Mouse (Mus musculus): ENCODE data around the gene Cdyl.

Gene Cdyl

DNA sequence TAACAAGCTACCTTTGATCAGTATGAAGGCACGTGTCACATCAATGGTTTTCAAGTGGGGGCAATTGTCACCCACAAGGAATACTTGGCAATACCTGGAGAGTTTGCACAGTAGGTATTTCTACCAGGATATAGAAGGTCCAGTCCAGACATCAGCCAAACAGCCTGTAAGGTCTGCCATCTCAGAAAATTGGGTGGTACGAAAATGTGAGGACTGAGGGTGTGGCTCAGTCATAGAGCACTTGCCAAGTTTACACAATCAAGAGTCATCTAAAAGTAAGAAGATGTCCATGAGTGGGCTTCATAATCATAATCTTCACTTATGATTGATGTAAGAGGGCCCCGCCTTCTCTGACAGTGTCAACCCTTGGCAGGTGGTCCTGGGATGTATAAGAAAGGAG is 29.9 kb downstream of the Cdyl start:
- no peak for DNase-seq (ENCODE audit: low spot score in 2 of 2)

DNA sequence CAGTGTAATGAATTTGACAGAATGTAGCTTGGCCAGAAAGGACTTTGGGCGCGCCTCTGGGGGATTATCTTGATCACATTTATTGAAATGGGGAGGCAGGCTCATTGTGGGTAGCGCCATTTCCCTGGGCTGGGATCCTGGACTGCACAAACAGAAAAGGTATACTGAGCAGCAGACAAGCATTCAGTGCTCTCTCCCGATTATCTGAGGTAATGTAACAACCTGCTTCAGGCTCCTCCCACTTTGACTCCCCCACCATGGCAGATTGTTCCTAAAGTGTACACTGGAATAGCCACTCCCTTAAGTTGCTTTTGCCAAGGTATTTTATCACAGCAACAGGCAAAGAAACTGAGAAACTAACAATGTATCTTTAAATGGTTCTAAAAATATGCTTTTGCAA is 58.0 kb downstream of the Cdyl start:
- no peak for DNase-seq (ENCODE audit: low spot score in 2 of 2)

DNA sequence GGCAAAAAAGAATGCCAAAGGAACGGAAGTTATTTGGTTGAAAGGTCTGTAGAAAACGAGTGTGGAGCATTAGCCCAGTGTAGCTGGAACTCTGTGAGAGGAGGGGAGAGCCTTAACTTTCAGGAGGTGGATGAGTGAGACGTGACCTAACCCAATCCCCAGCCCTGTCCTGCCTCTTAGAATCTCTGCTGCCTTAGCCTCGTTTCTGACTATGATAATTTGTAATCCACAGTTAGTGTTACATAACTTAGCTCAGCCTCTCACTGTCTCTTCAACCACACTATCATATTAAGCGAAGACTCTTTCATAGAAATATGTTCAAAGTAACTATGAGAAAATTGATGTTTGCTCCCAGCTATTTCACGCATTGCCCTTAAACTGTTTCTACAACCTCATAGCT is 59.9 kb downstream of the Cdyl start:
- no peak for DNase-seq (ENCODE audit: low spot score in 2 of 2)

DNA sequence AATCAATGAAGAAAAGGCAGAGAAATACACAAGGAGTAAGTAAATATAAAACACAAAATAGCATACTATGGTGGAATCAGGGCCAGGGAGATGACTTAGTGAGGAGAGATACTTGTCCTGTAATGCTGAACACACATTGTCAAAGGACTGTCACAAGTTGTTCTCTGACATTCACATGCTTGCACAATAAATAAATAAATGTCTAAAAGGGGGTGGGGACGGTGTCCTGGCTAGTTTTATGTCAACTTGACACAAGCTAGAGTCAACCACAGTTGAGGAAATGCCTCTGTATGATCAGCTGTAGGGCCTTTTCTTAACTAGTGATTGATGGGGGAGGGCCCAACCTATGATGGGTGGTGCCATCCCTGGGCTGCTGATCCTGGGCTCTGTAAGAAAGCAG is 63.4 kb downstream of the Cdyl start:
- DNase-seq (ENCODE audit: low spot score in 2 of 2): no peak

DNA sequence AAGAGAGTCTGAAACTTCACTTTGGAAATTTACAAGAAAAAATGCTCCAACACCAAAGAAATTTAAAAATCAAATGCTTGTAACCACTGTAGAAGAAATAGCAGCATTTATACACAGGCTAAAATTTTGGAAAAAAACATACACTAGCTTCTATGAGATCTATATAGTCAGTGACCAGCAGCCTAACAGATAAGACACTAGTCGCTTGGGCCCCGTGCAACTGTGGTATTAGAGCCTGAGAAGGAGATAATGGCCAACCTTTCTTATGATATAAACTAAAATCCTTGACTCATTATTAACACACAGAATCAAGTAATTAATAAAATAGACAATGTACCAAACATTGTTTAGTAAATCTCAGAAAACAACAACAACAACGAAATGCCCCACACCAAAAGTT is 66.4 kb downstream of the Cdyl start:
- no peak for DNase-seq (ENCODE audit: low spot score in 2 of 2)

DNA sequence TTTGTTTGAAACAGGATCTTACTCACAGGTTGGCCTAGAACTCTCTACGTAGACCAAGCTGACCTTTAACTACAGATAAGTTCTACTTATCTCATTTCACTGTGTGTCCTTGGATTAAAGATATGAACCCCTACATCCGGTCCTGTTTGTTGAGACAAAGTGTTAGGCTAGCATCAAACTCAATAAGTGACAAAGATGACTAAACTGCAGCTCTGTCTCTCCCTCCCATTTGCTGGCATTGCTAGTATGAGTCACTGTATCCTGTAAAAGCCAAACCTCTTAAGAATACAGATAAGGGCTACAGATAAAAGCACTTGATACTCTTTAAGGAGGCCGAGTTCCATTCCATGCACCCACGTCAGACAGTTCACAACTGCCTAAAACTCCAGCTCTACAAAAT is 72.5 kb downstream of the Cdyl start:
- DNase-seq (ENCODE audit: low spot score in 2 of 2): no peak

DNA sequence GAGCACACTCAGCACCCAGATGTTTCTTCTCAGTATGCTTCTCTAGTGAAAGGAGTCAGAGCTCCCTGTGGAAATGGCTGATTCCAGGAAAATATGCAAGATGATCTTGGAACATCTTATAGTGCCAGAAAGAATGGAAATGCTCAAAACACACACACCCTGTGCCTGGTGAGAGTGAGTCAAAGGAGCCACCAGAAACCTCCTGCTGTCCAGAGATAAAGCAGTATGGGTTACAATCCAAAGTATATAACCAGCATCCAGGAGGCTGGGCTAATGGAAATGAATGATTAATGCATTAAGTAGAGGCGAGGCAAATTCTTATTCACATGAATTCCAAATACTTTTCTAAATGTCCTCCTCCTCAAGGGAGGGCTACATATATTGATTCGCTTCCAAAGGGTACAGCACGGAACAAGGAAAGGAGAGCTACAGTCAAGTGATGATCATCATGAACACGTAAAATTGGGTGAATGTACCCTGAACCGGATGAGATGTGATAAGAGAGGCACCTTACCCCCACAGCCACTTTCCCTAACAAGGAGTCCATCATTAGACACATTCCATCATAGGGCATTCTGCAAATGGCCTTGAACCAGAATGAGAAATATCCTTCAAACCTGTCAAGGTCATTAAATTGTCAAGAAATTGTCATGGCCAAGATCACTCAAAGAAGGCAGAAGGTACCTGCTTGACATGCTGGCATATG is 73.4 kb downstream of the Cdyl start:
- no peak for DNase-seq (ENCODE audit: low spot score in 2 of 2)

DNA sequence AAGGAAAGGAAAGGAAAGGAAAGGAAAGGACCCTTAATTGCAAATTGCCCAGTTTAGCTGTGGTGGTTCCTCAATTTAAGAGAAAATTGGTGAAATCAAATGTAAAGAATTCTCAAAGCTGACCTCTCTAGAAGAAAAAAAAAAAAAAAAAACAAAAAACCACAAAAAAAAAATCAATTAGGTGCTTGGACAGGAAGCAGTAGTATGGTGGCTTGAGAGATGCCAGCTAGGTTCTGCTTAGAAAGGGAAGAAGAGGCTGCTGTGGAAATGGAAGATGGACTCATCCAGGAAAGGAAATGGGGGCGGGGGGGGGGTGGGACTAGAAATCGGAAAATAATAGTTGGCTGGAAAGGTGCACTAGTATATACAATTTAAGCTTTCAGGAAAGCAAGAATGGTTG is 77.9 kb downstream of the Cdyl start:
- DNase-seq (ENCODE audit: low spot score in 2 of 2): no peak

DNA sequence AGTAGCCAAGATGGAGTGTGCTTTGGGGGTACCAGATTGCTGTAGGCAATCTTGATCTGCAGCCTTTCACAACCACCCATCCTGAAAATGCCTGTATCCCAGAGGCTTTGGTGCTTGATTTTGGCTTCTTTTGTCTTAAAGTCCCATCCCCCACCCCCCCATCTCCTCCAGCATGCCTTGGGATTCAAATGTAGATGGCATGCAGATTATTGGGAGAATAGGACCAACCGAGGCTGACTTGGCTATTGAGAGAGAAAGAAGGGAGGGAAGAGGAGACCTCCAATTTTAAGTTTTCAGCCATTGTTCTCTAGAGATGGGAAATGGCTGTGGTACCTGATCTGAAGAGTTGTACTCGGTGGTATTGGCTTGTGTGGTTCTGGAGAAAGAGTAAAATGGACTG is 78.6 kb downstream of the Cdyl start:
- no peak for DNase-seq (ENCODE audit: low spot score in 2 of 2)

DNA sequence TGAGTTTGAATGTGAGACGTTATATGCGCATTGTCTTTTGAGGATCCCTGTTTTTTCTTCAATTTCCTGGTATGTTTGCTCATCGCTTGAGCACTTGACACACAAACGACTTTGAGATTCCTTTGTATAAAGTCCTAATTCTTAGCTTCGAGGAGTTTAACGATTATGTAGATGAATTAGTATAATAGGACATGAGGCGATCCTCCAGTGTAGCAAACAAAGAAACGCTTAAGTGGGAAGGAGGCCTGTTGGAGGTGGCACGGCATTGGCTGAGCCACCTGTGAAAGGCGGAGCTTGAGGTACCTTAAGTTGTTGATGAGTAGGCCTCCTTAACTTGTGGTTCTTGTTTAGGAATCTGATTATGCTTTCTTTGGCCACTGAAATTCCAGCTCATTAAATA is 79.8 kb downstream of the Cdyl start:
- DNase-seq (ENCODE audit: low spot score in 2 of 2): no peak

DNA sequence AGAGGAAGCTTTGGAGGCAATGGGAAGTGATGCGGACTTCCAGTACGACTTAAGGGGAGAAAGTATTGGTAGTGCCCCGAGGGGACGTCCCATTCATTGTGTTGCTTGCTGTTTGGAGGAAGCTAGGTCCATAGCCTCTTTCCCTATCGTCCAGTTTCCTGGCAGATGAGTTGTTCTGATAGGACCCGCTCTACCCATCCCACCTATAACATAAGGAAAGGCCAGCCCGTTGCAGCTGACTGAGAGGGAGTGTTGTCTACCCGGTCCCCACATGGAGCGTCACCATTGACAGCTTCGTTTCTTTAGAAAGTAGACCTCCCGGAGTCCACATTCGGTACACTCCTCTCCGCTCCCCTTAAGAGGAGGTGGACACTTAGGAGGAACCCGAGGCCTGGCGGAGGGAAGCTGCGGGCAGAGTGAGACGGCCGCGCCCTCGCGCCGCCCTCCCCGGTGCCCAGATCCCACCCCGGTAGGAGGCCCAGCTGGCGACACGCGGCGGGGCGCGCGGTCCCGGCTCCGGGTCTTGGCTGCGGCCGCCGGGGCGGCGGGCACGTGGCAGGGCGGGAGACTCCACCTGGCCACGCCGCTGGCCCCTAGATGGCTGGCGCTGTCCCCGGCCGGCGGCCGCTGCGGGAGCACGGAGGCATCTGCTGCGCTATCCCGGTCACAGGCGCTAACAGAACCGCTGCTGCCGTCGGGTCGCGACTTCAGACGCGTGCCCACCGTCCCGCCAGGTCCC is 80.8 kb downstream of the Cdyl start:
- DNase-seq (ENCODE audit: low spot score in 2 of 2): no peak

DNA sequence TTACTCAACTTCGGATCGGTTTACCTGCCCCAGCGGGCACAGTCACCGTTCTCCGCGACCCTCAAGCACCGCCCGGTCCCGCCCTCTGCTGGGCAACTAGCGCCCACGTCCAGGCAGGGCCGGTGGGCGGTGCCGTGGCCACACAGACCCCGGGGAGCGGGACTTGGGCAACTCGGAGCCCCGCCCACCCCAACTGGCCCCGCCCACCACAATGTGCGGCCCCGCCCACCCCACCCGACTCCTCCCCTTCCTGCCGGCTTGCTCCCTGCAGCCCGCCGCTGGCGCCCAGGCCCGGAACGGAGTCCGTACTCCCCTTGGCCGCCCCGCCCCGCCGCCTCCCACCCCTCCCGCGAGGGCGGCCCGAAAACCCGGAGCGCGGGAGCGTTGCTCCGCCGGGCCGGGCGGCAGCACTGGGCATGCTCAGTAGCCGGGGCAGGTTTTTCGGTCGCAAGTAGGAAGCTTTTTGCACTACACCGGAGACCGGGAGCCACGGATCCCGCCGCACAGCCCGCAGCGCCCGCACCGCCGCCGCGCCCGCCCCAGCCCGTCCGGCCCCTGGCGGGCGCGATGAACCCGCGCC is 81.5 kb downstream of the Cdyl start:
- peak; percentile 68 to 89 for DNase-seq (ENCODE audit: low spot score in 2 of 2)

DNA sequence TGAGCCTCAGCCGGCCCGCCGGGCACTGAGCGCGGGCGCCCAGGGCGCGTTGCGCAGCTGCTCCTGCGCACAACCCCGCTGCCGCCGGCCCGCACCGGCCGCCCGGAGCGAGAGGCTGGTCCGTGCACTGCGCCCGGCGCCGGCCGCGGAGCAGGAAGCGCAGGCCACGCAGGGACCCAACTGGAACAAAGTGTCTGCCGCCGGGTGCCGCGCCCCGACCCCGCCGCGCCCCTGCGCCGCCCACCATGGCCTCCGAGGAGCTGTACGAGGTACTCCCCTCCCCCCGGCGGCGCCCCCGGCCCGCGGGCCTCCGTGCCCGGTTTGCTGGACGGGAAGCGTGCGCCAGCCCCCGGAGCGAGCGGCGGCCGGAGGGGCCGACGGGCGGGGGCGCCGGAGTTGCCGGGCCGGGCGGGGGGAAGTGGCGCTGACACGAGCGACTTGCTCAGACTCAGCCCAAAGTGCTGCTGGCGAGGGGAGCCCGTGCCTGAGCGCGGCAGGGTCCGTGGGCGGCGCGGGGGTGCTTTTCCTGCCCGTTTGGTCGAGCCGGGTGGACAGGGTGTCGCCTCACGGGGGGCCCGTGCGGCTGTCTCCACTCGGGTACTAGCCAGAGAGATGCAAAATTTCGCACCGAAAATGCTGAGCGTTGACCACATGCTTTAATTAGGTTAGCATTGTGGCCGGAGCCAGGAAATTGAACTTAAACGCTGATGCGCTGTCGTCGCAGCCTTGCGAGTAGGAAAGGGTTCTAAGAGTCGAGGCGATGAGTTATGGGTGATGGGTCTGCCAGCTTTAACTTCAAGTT is 82.2 kb downstream of the Cdyl start:
- DNase-seq (ENCODE audit: low spot score in 2 of 2): peak; percentile 24 to 60

DNA sequence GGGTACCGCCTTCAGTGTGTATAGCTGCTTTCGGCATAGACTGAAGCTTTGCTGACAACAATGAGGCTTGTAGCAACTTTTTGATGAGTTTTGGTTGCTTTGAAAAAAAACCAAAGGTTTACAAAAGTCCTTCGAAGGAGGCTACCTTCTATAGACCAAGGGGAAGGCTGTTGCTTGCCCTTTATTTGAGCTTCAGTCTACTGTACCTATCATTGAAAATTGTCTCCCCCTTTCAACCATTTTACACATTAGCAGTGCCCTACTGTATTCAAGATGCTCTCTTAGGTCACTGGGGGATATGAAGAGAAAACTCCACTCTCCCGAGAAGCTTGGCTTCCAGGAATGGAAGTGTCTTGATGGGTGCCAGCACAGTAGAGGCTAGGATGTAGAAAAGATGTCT is 83.1 kb downstream of the Cdyl start:
- DNase-seq (ENCODE audit: low spot score in 2 of 2): no peak

DNA sequence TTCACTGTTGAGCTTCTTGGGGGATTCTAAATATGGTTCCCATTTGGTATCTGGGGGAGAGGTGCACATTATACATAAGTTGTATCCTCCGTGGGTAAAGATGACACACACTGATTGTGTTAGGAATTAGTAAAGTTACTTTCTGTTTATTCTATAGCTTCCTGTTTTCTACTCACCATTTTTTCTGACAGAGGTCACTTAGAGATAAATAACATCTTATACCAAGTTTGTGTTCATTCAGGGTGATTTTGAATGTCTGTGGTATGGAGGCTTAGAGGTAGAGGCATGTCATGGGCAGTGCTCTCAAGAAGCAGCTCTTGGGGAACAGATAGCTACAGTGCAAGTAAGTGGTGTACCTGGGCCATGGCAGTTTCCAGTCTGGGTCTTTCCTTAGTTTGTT is 83.6 kb downstream of the Cdyl start:
- DNase-seq (ENCODE audit: low spot score in 2 of 2): no peak

DNA sequence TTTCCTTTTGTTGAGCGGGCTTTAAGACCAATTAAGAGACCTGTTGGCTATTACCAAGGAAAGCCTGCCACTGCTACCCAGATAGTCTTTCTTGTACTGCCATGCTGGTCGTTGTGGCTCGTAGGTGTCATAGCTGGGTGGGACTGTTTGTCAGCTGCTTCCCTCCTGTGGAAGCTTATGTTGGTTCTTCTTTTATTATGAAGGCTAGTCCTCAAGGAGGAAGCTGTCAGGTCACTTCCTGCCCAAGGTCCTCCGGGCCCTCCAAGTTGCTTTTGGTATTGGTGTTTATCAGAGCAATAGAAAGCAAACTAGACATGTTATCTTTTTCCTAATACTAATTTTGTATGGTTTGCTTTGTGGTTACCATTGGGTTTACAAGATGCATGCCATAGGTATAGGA is 89.6 kb downstream of the Cdyl start:
- no peak for DNase-seq (ENCODE audit: low spot score in 2 of 2)

DNA sequence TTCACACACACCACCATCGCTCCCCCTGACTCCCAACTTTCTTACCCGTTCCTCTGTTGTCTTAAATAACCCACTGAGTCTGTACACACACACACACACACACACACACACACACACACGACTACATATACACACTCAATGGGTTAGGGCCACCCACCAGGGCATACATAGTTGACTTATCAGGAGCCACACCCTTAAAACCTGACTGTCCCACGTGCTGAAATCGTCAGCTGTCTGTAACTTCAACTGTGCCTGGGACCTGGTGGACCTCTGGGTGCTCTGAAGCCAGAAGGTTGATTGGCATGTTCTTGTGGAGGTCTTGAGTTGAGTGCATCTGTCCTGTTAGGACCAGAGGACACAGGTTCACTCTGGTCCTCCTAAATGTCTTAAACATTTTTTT is 90.0 kb downstream of the Cdyl start:
- no peak for DNase-seq (ENCODE audit: low spot score in 2 of 2)

DNA sequence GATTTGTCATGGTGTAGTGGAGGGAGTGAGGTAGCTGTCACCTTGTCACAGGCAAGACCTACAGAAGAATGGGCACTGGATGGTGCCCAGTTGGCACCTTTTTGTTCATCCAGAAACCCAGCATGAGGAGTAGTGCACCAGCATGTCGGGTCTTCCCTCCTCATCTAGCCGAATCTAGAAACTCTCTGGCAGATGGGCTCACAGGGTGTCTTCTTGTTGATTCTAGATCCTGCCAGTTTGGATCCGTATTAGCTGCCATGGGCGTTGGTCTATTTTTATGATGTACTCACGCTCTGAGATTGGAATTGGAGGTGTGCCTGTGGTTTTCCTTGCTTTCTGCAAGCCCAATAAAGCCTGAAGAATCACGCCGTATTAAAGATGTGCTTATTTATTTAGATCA is 92.4 kb downstream of the Cdyl start:
- DNase-seq (ENCODE audit: low spot score in 2 of 2): no peak

DNA sequence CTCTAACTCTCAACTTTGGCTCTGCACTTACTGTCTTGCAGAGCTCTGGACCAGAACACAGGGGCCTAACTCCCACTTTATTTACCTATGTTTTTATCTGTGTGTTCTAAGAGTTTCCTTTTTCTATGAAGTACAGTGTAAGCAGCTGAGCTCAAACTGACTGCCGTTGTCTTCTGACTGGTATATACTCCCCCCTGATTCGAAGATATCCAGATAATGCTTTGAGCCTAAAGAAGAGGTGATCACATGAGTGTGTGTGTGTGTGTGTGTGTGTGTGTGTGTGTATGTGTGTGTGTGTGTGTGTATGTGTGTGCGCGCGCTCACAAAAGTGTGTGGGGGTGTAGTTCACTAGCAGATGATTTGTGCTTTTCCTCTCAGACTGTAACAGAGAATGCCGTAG is 95.4 kb downstream of the Cdyl start:
- no peak for DNase-seq (ENCODE audit: low spot score in 2 of 2)

DNA sequence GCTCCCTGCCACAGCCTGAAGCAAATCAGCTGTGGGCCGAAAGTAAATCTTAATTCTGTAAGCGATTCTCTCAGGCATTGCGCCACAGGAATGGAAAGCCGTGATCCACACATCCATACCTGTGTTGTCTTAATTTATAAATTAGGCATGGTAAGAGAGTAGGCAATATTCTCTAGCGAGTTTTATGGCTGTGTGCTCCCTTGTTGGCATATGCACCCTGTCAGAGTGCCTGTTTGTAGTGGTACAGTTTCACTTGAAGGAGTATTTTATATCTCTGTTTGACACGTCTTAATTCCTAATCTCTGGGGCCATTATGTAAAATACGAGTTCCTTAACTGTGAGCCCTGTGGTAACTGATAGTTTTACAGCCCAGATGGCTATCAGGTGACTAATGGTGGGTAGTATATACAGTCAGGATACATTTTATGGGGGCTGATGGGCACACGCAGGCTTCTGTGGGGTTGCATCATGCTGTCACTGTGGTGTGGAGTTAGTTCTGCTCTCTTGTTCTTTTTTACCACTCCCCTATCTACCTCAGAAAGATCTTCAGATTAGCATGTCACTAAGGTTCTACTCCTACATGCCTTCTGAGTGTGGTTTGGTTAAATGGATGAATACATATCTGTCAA is 96.1 kb downstream of the Cdyl start:
- no peak for DNase-seq (ENCODE audit: low spot score in 2 of 2)

DNA sequence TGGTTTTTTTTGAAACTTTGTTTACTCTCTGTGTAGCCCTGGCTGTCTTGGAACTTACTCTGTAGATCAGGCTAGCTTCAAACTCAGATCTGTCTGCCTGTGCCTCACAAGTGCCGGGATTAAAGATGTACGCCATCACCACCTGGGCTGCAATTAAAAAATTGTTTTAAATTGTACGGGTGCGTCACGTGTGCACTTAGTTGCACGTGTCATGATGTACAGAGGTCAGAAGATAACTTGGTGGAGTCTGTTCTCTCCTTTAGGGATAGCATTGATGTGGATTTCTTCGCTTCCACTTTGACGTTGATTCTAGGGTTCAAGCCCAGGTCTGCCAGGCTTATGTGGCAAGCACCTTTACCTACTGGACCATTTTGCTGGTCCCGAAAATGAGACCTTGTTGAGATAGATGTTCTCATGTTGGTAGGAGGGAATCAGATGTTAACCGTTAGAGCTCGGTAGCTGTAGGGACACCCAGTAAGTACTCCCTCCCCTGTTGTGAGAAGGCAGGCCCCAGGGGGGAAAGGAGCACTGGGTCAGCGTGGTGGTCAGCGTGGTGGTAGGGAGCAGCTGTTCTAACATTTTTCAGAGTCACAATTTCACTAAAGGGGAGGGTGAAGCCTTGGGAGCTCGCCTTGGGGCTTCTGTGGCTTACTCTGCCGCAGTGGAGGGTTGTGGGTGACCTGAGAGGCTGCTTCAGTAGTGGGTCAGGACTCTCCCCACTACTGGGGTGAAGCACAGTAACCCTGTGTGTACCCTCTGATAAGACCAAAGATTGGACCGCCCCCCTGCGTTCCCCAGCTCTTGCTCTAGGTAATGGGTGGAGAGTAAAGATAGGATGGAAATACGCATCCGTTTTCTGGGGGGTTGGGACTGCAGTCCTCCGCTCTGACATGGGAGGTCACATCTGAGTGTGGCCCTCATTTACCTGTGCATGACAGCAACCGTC is 97.0 kb downstream of the Cdyl start:
- no peak for DNase-seq (ENCODE audit: low spot score in 2 of 2)
